In genomic region chr13:102746803-102747561, GRCm38 (mm10) we compare ENCODE assay signal across 13 mouse cellular contexts. TPM values are rescaled to one million over a fixed set of nuclear protein-coding genes. Genes with fewer than 3 reads are reported as not detected.
DNase-seq lines count a peak whose midpoint lies in the region; ATAC-seq lines count a peak whose summit lies in the region.
"Had no signal": no experiment of that assay in that cellular context is flagged by ENCODE, and none has a peak within 500 bp of the region (broad histone marks: within the 10 kb centered on the region; RNA-seq: fewer than 3 reads in every experiment).

No protein-coding gene starts in this region.

- no peaks in the 10 kb centered on the region for H3K27me3 ChIP-seq in midbrain, embryonic 11.5 days (ENCODE audit: control insufficient read depth, insufficient read depth, low read length)
- H3K27me3 ChIP-seq: liver, embryonic 12.5 days; midbrain, embryonic 12.5 days; neural tube, embryonic 13.5 days had no signal

- H3K9ac ChIP-seq in midbrain, embryonic 11.5 days (ENCODE audit: low read length): no peak overlapping the region
- H3K9ac ChIP-seq: liver, embryonic 12.5 days; midbrain, embryonic 12.5 days; neural tube, embryonic 13.5 days had no signal

- no peaks in the 10 kb centered on the region for H3K36me3 ChIP-seq in midbrain, embryonic 11.5 days (ENCODE audit: control insufficient read depth, insufficient read depth, low read length)

- no peaks in the 10 kb centered on the region for H3K9me3 ChIP-seq in midbrain, embryonic 11.5 days (ENCODE audit: control insufficient read depth, low read length)
- H3K9me3 ChIP-seq: liver, embryonic 12.5 days; midbrain, embryonic 12.5 days; neural tube, embryonic 13.5 days had no signal

- intact Hi-C loops in left cerebral cortex, postnatal 4 days (cut with DNase I): loop anchor here (5.0 kb wide), 1 partner anchor 70 kb away; no protein-coding TSS in a partner anchor

- no peak for ATAC-seq in midbrain, embryonic 11.5 days (ENCODE audit: low FRiP score)
- ATAC-seq: liver, embryonic 12.5 days had no signal

- H3K4me3 ChIP-seq in midbrain, embryonic 11.5 days (ENCODE audit: low read depth, low read length): no peak overlapping the region
- H3K4me3 ChIP-seq: liver, embryonic 12.5 days; midbrain, embryonic 12.5 days; neural tube, embryonic 13.5 days had no signal

- no peak overlapping the region for H3K4me2 ChIP-seq in midbrain, embryonic 11.5 days
- H3K4me2 ChIP-seq: liver, embryonic 12.5 days; midbrain, embryonic 12.5 days; neural tube, embryonic 13.5 days had no signal

- DNase-seq in left cerebral cortex, adult 11 months (ENCODE audit: low spot score): peak; percentile 29
- no peak for DNase-seq in left cerebral cortex, postnatal 4 days
- peak; percentile 27 for DNase-seq in Muller cell, postnatal 12 days (ENCODE audit: inconsistent ontology term)
- DNase-seq in frontal cortex, adult 2 months (ENCODE audit: extremely low spot score in 1 of 2, low spot score in 1 of 2): peak; percentile 32 to 61
- peak; percentile 51 for DNase-seq in lung, postnatal 36 days
- DNase-seq in adrenal gland, adult 8-10 months: no peak
- DNase-seq in spleen, postnatal 4 days (ENCODE audit: low spot score in 2 of 2): no peak
- DNase-seq in midbrain, embryonic 11.5 days (ENCODE audit: low spot score, missing footprints): no peak
- DNase-seq: kidney, postnatal 25 days; thymus, adult 2 months had no signal

- no peaks in the 10 kb centered on the region for H3K4me1 ChIP-seq in midbrain, embryonic 11.5 days (ENCODE audit: control insufficient read depth, insufficient read depth, low read length)
- H3K4me1 ChIP-seq: liver, embryonic 12.5 days; midbrain, embryonic 12.5 days had no signal

- 93% methylated on average over 17 of the region's 17 CpGs for WGBS in midbrain, embryonic 11.5 days

- no peak overlapping the region for H3K27ac ChIP-seq in midbrain, embryonic 11.5 days (ENCODE audit: low read depth, low read length)
- H3K27ac ChIP-seq: liver, embryonic 12.5 days; midbrain, embryonic 12.5 days; neural tube, embryonic 13.5 days had no signal

RNA-seq across cellular contexts. Expression of gene Cd180, which starts 53.6 kb away (rescaled TPM):
- 1 to 10 TPM; 1.4 to 2.2 TPM for total RNA-seq in left cerebral cortex, postnatal 4 days (2021)
- polyA plus RNA-seq in frontal cortex, adult 2 months (2012; rRNA removed): 1.2 and 2.3 TPM in 2 replicates
- total RNA-seq in adrenal gland, adult 8-10 months (2022): 1 to 10 TPM; 2.3 to 7.4 (median 4.7) TPM
- 0.67 and 0.84 TPM in 2 replicates for polyA plus RNA-seq in midbrain, embryonic 11.5 days (2014; fragmentation: Nextera tagmentation; extraction: Ambion mirVana)

Comparison
In these comparisons a context has a peak if more than half of its experiments do, and no peak if none do; other contexts are left out.
1. DNase-seq: peak in left cerebral cortex, adult 11 months (single experiment), Muller cell, postnatal 12 days (single experiment), frontal cortex, adult 2 months (2 of 2) and lung, postnatal 36 days (single experiment); none in left cerebral cortex, postnatal 4 days (single experiment), adrenal gland, adult 8-10 months (single experiment), spleen, postnatal 4 days (0 of 2) and midbrain, embryonic 11.5 days (single experiment).